Mouse (Mus musculus) embryonic facial prominence, embryonic 15.5 days (tissue): Measurements from ENCODE around the gene Abca16. TPM values are rescaled to one million over a fixed set of nuclear protein-coding genes. Genes with fewer than 3 reads are reported as not detected.

Experiments
- polyA plus RNA-seq: library from polyadenylated mRNA; unstranded; fragments of >200 nt; fragmentation: Nextera tagmentation; extraction: Ambion mirVana; gene quantifications from 2 replicates; pipeline ENCODE4 v1.2.1, GENCODE M21; 2015

Abca16 gene
- polyA plus RNA-seq, 1 experiment from 2014 or later: not detected

Other genes with a start within 250 kb of the Abca16 start
- gene Anks4b, start 235.8 kb upstream of the Abca16 start, polyA plus RNA-seq: 0.04 TPM in 1 of 2 replicates, not detected in the other
- 36.9 and 38.1 TPM in 2 replicates for gene Crym, start 207.5 kb upstream of the Abca16 start, polyA plus RNA-seq
- not detected in 2 replicates for gene Abca14, start 205.7 kb upstream of the Abca16 start, polyA plus RNA-seq
- not detected in 2 replicates for gene Abca15, start 81.0 kb upstream of the Abca16 start, polyA plus RNA-seq
- gene Uqcrc2, start 225.5 kb downstream of the Abca16 start, polyA plus RNA-seq: 170 TPM in 2 replicates